Mouse (Mus musculus) spleen, adult 2 months (tissue): ENCODE measurements at regions not wholly inside any gene's neighbourhood (a gene's known extent, or its start where the extent isn't known, plus 50 kb on each side); places are given as distances from the start of the nearest gene placed in this dataset.
"Not testable (repeated sequence)": the region's sequence is repeated elsewhere in the genome, so short reads cannot be mapped to it uniquely, and the experiment has no call there.

Experiments used
- DNase-seq, 2 experiments: peaks; one replicate each; pipeline versions ENCODE4 v3.0.0 to v3.0.0-alpha.2; 2012 to 2021; ENCODE audit warnings: low spot score in 2 of 2, low read depth in 1 of 2
- H3K27ac ChIP-seq: fragments of 200-500 bp; 2 replicates; pipeline ENCODE4 v1.5.1; 2012; ENCODE audit warnings: low read length, inconsistent platforms; ENCODE audit not compliant: insufficient read depth
- H3K27me3 ChIP-seq: fragments of 200-500 bp; 2 replicates; pipeline ENCODE4 v1.6.1; 2012; ENCODE audit warnings: mild to moderate bottlenecking, moderate library complexity, low read length, inconsistent platforms; ENCODE audit not compliant: control insufficient read depth, insufficient read depth
- H3K36me3 ChIP-seq: fragments of 200-500 bp; 2 replicates; pipeline ENCODE4 v1.6.1; 2012; ENCODE audit warnings: mild to moderate bottlenecking, low read length, inconsistent platforms; ENCODE audit not compliant: control insufficient read depth, insufficient read depth
- H3K4me1 ChIP-seq: fragments of 200-500 bp; 2 replicates; pipeline ENCODE4 v1.6.1; 2011; ENCODE audit warnings: inconsistent platforms; ENCODE audit not compliant: control insufficient read depth, insufficient read depth, insufficient read length
- H3K4me3 ChIP-seq: fragments of 200-500 bp; 2 replicates; pipeline ENCODE4 v1.5.1; 2011; ENCODE audit warnings: mild to moderate bottlenecking, inconsistent platforms; ENCODE audit not compliant: insufficient read depth, insufficient read length; ENCODE audit errors: extremely low read depth
- CTCF ChIP-seq: fragments of 200-500 bp; IDR thresholded peaks from 2 replicates; pipeline ENCODE4 v1.5.1; 2011; ENCODE audit warnings: mild to moderate bottlenecking, inconsistent platforms; ENCODE audit not compliant: insufficient read depth, insufficient read length, insufficient replicate concordance; ENCODE audit errors: extremely low read depth
- POLR2A ChIP-seq: fragments of 200-500 bp; IDR thresholded peaks from 2 replicates; pipeline ENCODE4 v1.6.1; 2011; ENCODE audit warnings: low read depth, low read length, inconsistent platforms
- WGBS: fragments of 180-500 bp; shearing (Covaris S2); methylation state at CpG from one replicate; pipeline ENCODE4 v1.1.7; 2018; 5-methylcytosine and 5-hydroxymethylcytosine counted together

- H3K4me1 ChIP-seq: no peaks in the 10 kb centered on the region
- no peak overlapping the region for H3K27ac ChIP-seq
- WGBS: 73% methylated on average over 4 of the region's 4 CpGs
- TF ChIP-seq POLR2A (no peak), CTCF (no peak)
- H3K27me3 ChIP-seq: no peaks in the 10 kb centered on the region
- no peak for DNase-seq
- no peaks in the 10 kb centered on the region for H3K36me3 ChIP-seq
- no peak overlapping the region for H3K4me3 ChIP-seq
These were observed 310.8 kb upstream of the Zfp960 start for GRCm38 (mm10) chr17:16753090-16753489.

DNA sequence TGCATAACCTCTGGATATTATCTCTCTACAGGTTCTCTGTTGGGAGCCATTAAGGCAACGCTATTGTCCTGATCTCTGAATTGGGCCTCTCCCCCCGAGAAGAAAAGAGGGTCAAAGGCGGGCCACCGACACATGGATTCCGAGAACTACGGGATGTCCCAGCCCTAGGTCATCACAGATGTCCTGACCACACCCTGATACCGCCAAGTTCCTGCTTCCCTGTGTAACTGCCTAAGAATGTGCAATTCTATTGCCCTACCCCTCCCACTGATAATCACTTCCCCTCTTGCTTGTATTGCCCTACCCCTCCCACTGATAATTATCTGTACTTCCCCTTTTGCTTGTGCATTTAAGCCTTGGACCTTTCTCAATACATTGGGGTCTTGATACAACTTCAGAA lies 293.3 kb upstream of the Zfp960 start:
- not testable (repeated sequence) for DNase-seq, H3K27ac ChIP-seq, H3K36me3 ChIP-seq, H3K27me3 ChIP-seq, H3K4me3 ChIP-seq, H3K4me1 ChIP-seq
- 86% methylated on average over 7 of the region's 7 CpGs for WGBS

DNA sequence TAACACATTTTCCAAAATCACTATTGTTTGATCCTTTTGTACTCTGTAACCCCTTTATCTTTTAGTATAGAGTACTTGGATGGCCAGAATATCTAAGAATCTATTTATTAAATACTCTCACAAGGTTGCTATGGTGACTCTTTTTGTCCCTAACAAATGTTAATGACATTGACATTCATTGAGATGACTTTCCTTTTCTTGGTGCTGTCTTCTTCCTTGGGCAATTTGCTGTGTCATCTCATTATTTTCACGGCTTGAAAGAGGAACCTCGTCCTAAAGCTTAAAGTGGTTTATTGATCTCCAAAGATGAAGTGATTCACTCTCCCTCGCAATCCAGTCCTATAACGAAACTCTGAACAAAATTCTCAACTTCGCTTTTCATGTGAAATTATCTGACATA lies 265.6 kb upstream of the Zfp960 start:
- no peaks in the 10 kb centered on the region for H3K27me3 ChIP-seq
- H3K4me3 ChIP-seq: no peak overlapping the region
- 72% methylated on average over 5 of the region's 5 CpGs for WGBS
- TF ChIP-seq CTCF (no peak), POLR2A (no peak)
- no peaks in the 10 kb centered on the region for H3K4me1 ChIP-seq
- DNase-seq: no peak
- H3K36me3 ChIP-seq: no peaks in the 10 kb centered on the region
- H3K27ac ChIP-seq: no peak overlapping the region

- H3K4me1 ChIP-seq: no peaks in the 10 kb centered on the region
- TF ChIP-seq CTCF (no peak), POLR2A (no peak)
- no peaks in the 10 kb centered on the region for H3K27me3 ChIP-seq
- DNase-seq: no peak
- WGBS: 38% methylated on average over 3 of the region's 3 CpGs
- no peak overlapping the region for H3K4me3 ChIP-seq
- no peak overlapping the region for H3K27ac ChIP-seq
- H3K36me3 ChIP-seq: no peaks in the 10 kb centered on the region
These were observed 258.9 kb upstream of the Zfp960 start for GRCm38 (mm10) chr17:16804986-16805385.

GRCm38 (mm10) chr17:16818421-16818820 lies 245.5 kb upstream of the Zfp960 start:
- WGBS: 34% methylated on average over 3 of the region's 3 CpGs
- DNase-seq: no peak
- no peaks in the 10 kb centered on the region for H3K36me3 ChIP-seq

DNA sequence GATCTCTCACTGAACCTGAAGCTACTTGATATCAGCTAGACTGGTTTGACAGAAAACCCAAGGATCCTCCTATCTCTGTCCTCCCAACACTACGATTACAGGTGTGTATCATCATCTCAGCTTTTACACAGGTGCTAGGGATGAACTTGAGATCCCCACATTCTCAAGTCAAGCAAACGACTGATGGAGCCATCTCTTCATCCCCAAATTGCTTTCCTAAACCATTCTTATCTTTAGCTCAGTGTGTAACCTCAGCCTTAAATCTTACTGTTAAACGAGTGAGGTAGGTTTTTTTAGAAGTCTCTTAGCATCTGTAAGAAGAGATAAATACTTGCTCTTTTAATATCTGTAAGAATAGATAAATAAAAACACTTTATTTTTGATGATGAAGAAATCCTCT lies 242.2 kb upstream of the Zfp960 start:
- Histone ChIP-seq H3K27me3 (no peaks in the 10 kb centered on the region), H3K4me3 (no peak overlapping the region), H3K4me1 (no peaks in the 10 kb centered on the region), H3K27ac (no peak overlapping the region), H3K36me3 (no peaks in the 10 kb centered on the region)
- DNase-seq: no peak
- TF ChIP-seq CTCF: no peak
- no peak for TF ChIP-seq POLR2A
- 75% methylated on average over 3 of the region's 3 CpGs for WGBS

More at GRCm38 (mm10) chr17:16818421-16818820, 245.5 kb upstream of the Zfp960 start:
- H3K4me3 ChIP-seq: no peak overlapping the region
- no peak overlapping the region for H3K27ac ChIP-seq
- no peak for TF ChIP-seq POLR2A
- TF ChIP-seq CTCF: no peak
- H3K27me3 ChIP-seq: no peaks in the 10 kb centered on the region
- no peaks in the 10 kb centered on the region for H3K4me1 ChIP-seq

GRCm38 (mm10) chr17:16839152-16839551 lies 224.8 kb upstream of the Zfp960 start:
- 92% methylated on average over 4 of the region's 4 CpGs for WGBS
- no peak for TF ChIP-seq POLR2A
- no peak for TF ChIP-seq CTCF

More at GRCm38 (mm10) chr17:16839152-16839551, 224.8 kb upstream of the Zfp960 start:
- H3K36me3 ChIP-seq: no peaks in the 10 kb centered on the region
- no peaks in the 10 kb centered on the region for H3K4me1 ChIP-seq
- no peak overlapping the region for H3K27ac ChIP-seq
- no peak overlapping the region for H3K4me3 ChIP-seq
- H3K27me3 ChIP-seq: no peaks in the 10 kb centered on the region
- no peak for DNase-seq
